Mouse (Mus musculus): ENCODE results near the gene Fastkd5.

The Fastkd5 gene

GRCm38 (mm10) chr2:130634006-130634738, 4.3 kb upstream of the Fastkd5 start:
- no peak for DNase-seq (ENCODE audit: low spot score in 2 of 2)

DNA sequence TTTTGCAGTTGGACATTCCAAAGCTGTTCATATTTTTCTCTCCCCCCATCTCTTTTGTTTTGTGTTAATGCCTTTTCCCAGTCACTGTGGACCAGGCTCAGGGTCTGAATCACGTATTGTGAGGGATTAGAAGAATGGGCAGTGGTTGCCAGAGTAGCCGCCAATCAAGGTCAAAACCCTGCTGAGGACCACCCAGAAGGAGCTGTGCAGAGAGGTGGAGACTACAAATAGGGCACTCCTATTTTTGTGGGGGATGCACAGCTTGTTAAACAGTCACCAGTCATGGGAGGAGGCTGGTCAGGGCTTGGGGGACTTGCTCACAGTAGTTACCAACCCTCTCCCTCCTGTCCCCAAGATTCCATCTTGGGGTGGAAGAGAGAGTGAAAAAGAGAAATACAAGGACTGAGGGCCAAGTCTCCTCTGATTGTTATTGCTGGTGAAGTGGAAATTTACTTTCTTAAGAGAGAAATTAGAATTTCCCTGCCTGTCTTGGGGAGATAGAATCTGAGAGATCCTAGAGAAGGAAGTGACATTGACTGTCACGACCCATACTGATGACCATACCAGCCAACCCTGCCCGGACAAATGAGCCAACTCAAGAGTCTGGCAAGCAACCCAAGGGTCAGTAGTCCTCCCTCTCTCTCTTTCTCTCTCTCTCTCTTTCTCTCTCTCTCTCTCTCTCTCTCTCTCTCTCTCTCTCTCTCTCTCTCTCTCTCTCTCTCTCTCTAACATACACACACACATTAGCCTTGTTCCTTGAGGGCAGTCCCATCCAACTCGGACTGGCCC, 3.3 kb upstream of the Fastkd5 start:
- DNase-seq (ENCODE audit: low spot score in 2 of 2): no peak

DNA sequence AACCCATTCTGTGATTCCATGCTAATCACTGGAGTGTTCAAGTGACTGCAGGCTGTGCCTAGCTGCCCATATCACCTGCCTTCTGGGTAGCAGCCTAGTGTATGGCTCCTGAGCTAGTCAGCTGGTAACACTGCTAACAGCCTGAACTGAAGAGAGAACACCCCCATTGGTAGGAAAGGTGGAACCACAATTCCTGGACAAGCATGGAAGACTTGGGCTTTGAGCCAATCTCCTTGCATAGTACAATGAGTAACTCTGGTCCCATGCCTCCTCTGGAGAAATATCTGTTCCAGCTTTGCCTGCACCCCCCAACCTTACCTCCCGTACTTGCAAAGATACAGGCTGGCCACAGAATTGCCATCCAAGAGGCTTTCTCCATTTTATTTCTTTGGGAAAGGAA, 2.6 kb upstream of the Fastkd5 start:
- DNase-seq (ENCODE audit: low spot score in 2 of 2): no peak

DNA sequence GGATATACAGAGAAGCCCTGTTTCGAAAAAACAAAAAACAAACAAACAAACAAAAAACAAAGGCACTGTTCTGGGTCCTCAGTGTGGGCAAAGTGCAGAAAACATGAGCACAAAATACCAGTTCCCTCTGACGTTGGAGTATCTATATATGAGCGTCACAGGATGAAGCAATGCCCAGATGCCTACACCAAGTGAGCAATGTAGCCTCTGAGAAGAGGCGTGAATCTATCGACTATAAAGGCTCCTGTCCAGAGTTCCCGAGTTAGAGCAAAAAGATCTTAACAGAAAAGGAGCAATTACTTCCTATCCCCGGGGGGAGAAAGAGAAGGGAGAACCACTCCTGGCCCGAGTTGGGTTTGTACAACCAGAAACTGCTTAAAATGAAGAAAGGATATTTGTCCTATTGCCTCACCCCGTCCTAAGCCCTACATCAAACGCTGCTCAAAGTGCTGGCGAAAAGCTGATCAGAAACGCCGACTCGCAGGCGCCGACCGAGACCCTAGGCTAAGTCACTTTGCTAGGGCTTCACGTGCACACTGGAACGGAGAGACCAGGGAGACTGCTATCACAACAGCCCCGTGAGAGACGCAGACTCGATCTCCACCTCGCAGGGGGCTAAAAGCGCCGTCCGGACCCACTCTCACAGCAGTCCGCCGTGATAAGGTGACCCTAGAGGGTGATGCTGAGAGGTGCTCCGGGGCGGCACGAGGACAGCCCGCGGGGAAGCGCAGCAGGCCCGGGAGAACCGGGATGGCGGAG, 568 bp downstream of the Fastkd5 start:
- DNase-seq (ENCODE audit: low spot score in 2 of 2): no peak

DNA sequence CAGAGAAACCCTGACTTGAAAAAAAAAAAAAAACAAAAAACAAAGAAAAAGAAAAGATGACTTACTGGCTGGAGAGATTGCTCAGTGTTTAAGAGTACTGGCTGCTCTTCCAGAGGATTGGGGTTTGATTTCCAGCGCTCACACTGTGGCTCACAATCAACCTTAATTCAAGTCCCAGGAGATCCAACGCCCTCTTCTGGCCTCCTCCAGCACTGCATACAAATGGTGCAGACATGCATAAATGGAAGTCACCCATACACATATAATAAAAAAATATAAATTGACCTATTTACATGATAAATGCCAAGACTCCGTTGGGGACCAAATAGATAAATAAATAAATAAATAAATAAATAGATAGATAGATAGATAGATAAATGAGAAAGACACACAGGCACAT, 1.4 kb downstream of the Fastkd5 start:
- no peak for DNase-seq (ENCODE audit: low spot score in 2 of 2)

DNA sequence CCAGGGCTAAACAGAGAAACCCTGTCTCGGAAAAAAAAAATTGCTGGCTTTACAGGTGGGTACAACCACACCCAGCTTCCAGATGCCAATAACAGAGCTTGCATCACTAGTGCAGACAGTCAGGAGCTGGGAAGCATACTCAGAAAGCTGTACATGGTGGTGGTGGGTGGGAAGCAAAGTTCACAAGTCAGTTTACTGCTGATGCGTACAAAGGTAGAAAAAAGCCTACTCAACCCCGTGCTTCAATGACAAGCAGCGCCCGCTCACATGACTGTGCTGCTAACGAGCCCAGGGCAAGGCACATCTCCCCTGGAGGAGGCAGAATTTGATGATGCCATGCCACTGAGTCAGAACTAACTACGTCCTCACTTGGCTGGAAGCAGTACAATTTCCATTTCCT, 10.9 kb downstream of the Fastkd5 start:
- no peak for DNase-seq (ENCODE audit: low spot score in 2 of 2)

GRCm38 (mm10) chr2:130613091-130613490, 16.7 kb downstream of the Fastkd5 start:
- DNase-seq (ENCODE audit: low spot score in 2 of 2): no peak

GRCm38 (mm10) chr2:130602195-130602594, 27.6 kb downstream of the Fastkd5 start:
- DNase-seq (ENCODE audit: low spot score in 2 of 2): no peak

- no peak for DNase-seq (ENCODE audit: low spot score in 2 of 2)
These were observed 31.4 kb downstream of the Fastkd5 start for GRCm38 (mm10) chr2:130598399-130598798.

- DNase-seq (ENCODE audit: low spot score in 2 of 2): no peak
These were observed 32.2 kb downstream of the Fastkd5 start for GRCm38 (mm10) chr2:130597601-130598010.

GRCm38 (mm10) chr2:130595596-130595995, 34.2 kb downstream of the Fastkd5 start:
- DNase-seq (ENCODE audit: low spot score in 2 of 2): no peak

DNA sequence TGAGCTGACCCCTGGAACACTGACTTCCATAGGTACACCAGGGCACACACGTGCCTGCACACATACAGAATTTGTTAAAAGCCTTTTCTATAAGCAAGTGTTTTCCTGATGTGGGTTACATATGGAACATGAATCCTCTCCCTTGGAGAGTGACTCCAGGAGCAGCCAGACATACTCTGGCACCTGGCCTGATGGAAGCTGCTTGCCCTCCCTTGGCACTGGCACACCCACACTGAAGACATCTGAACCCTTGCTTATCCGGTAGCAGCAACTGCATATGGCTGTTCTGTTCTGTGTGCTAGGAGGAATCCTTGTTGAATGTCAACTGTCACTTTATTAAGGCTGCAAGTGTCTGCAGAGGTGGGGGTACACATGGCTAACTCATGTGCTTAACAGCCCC, 38.8 kb downstream of the Fastkd5 start:
- no peak for DNase-seq (ENCODE audit: low spot score in 2 of 2)

- DNase-seq (ENCODE audit: low spot score in 2 of 2): no peak
These were observed 40.1 kb downstream of the Fastkd5 start for GRCm38 (mm10) chr2:130589761-130590160.

DNA sequence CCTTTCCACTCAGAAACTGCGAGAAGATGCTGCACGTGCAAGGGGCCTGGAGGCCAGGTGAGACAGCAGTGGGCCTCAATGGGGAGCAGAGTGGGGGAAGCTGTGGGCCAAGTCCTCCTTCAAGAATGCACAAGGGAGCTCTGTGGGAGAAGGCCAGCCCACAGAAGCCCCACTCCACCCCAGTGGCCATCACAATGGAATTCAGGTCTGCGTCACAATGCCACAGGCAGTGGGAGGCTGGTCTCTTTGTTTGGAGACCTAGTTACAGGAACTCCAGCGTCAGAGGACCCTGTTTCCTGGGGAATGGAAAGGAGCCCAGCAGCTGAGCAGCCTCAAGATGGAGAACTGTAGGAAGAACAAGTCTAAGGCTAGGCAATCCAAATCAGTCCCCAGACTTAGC, 40.7 kb downstream of the Fastkd5 start:
- no peak for DNase-seq (ENCODE audit: low spot score in 2 of 2)

- DNase-seq (ENCODE audit: low spot score in 2 of 2): no peak
These were observed 41.5 kb downstream of the Fastkd5 start for GRCm38 (mm10) chr2:130588373-130588772.

DNA sequence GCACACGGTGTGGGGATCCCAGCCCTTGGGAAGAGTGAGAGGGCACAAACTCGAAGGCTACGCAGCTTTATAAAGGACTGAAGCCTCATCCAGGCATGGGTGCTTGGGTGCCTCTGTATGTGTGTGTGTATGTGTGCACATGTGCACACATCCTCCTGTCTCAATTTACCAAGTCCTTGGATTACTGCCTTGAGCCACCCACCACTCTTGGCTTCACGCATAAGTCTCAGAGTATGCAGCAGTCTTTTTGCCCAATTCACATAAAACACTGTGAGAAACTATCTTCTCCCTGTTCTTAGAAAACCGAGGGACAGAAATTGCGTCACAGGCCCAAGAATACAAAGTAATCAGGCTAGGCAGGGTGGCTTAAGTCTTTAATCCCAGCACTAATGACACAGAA, 43.8 kb downstream of the Fastkd5 start:
- DNase-seq (ENCODE audit: low spot score in 2 of 2): peak; percentile 50 to 67

DNA sequence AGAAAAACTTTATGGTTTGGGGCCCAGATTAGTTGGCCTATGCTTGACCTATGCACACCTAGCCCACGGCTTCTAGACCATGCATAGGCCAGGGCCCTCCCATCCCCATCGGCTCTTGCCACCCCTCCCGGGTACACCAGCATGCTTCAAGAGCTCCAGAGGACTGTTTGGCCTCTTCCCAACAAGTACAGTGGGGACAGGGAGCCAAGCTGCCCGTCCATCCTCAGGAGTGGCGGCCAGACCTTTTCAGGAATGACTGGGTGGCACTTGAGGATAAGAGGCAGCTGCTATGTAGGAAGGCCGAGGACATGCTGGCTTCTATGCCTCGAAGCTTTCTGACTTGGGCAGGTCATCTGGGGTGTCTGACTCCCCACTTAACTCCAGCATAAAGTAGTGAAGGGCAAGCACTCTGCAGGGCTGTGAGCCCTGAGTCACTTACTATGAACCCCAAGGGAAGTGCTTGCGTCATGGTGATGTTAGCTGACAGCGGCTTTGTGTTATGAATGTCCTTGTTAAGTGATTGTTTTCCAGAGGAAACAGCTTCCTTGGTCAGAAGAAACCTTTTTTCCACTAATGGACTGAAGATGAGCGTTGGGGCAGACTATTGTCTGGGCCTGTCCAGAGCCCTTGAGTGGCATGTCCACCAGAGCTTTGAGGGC, 45.8 kb downstream of the Fastkd5 start:
- DNase-seq (ENCODE audit: low spot score in 2 of 2): no peak

GRCm38 (mm10) chr2:130582552-130582951, 47.3 kb downstream of the Fastkd5 start, which contains the start of gene Avp:
TSS of gene Avp (minus strand) at chr2:130582554.
- no peak for DNase-seq (ENCODE audit: low spot score in 2 of 2)

DNA sequence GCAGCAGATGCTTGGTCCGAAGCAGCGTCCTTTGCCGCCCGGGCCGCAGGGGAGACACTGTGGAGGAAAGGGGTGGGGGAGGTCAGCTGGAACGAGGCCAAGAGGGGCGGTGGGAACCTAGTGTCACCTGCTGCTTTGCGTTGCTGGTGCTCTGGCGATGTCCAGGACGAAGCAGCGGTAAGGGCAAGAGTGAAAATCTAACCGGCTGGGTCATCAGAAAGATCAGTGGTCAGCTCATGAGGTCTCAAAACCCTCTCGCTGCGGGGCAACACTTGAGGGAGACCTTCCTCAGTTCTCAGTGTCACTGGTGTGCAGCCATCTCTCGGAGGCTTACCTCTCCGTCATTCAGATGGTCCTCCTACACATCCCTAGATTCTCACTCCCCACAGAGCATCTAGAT, 48.6 kb downstream of the Fastkd5 start:
- no peak for DNase-seq (ENCODE audit: low spot score in 2 of 2)

- no peak for DNase-seq (ENCODE audit: low spot score in 2 of 2)
These were observed 50.0 kb downstream of the Fastkd5 start for GRCm38 (mm10) chr2:130579791-130580190.

- DNase-seq (ENCODE audit: low spot score in 2 of 2): peak; percentile 58 to 61
These were observed 51.7 kb downstream of the Fastkd5 start for GRCm38 (mm10) chr2:130578148-130578547.

DNA sequence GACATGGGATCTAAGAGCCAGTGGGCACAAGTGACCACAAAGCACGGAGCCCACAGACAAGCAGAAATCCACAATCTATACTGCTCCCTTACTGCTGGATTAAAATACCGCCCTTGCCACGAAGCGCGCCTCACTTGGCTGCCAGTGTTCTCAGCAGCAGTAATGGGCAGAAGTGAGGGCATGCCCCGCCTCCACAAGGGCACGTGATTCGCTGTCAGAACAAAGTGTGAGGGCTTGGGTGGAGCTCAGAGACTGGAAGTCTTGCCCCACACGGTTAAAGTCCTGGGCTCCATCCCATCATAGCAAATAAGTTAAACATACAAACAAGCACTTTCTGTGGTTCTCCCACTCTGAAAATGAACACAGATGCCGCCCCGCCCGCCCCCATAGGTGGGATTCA, 52.2 kb downstream of the Fastkd5 start:
- DNase-seq (ENCODE audit: low spot score in 2 of 2): no peak
